In the genomic region with DNA sequence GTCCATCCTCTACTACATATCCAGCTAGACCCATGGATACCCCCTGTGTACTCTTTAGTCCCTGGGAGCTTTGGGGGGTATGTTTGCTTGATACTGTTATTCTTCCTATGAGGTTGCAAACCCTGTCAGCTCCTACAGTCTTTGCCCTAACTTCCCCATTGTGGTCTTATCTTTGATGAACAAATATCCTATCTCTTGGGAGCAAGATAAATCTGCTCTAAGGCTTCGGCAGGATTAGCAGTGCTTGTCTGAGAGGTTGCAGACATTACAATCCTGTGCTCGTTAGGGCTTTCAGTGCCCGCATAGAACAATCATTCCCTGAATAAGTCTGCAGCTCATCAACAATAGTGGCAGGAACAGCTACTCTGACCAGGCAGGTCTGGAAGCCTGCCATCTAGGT, we compare ENCODE assay signal across 24 mouse cellular contexts.
A peak's percentile ranks its signal among the peaks of the same experiment; 100 is the strongest.
DNase-seq lines count a peak whose midpoint lies in the region; ATAC-seq and TF ChIP-seq lines count a peak whose summit lies in the region.
"Had no signal": no experiment of that assay in that cellular context is flagged by ENCODE, and none has a peak within 500 bp of the region (broad histone marks: within the 10 kb centered on the region; RNA-seq: fewer than 3 reads in every experiment).

No protein-coding gene starts in this region.

- TF ChIP-seq CTCF in MEL (IDR thresholded peaks at IDR 0.05 in 2 of 3, conservative IDR thresholded peaks at IDR 0.05 in 1 of 3; ENCODE audit: control insufficient read depth in 1 of 3, insufficient read depth in 1 of 3, low read depth in 2 of 3, low read length in 3 of 3, poor library complexity in 1 of 3, severe bottlenecking in 1 of 3): no peak

- H3K4me1 ChIP-seq in MEL (ENCODE audit: control insufficient read depth in 1 of 2, insufficient read depth in 2 of 2, low read length in 2 of 2): peaks cover 0 to 7% of the 10 kb centered on the region in 2 experiments; a peak in 2 of 4 replicates
- H3K4me1 ChIP-seq: embryonic facial prominence, embryonic 12.5 days; embryonic facial prominence, embryonic 15.5 days; heart, embryonic 10.5 days; heart, embryonic 13.5 days; hindbrain, embryonic 12.5 days; hindbrain, embryonic 15.5 days had no signal

- TF ChIP-seq POLR2A in MEL (IDR thresholded peaks at IDR 0.05; ENCODE audit: control insufficient read depth in 1 of 2, insufficient read depth in 1 of 2, low read depth in 1 of 2, low read length in 2 of 2, poor library complexity in 1 of 2): no peak

- peak; percentile 52 for ATAC-seq in granulocyte monocyte progenitor cell, adult 5-6 weeks (replicated peaks; ENCODE audit: poor library complexity, severe bottlenecking)
- peak; percentile 55; the same call in 1 of the 2 replicates for ATAC-seq in megakaryocyte progenitor cell, adult 5-6 weeks (replicated peaks; ENCODE audit: poor library complexity)
- ATAC-seq: activated CD4-positive, CD25-positive, alpha-beta regulatory T cell, adult 4 months; forebrain, embryonic 14.5 days; forebrain, postnatal 0 days had no signal

- peak; percentile 35 for DNase-seq in MEL (ENCODE audit: low read depth, low spot score)
- no peak for DNase-seq in layer of hippocampus, adult 18-20 months (ENCODE audit: low spot score in 2 of 2)
- no peak for DNase-seq in urinary bladder, postnatal 36 days (ENCODE audit: low spot score in 2 of 2)
- DNase-seq in adrenal gland, postnatal 25 days: no peak
- DNase-seq: adrenal gland, adult 8-10 months; adrenal gland, postnatal 36 days; cerebellum, adult 18-20 months; cerebellum, adult 9-10 months; cerebellum, postnatal 14 days; forebrain, postnatal 0 days; gastrocnemius, postnatal 25 days; heart, adult 2 months; heart, postnatal 14 days; heart, postnatal 4 days had no signal

- TF ChIP-seq EP300 in MEL (IDR thresholded peaks at IDR 0.05; ENCODE audit: low read depth in 1 of 2, low read length in 2 of 2): peak; percentile 59 to 67

- H3K9me3 ChIP-seq in MEL (replicated peaks; ENCODE audit: insufficient read depth, low read length): no peaks in the 10 kb centered on the region
- H3K9me3 ChIP-seq: embryonic facial prominence, embryonic 12.5 days; embryonic facial prominence, embryonic 15.5 days; heart, embryonic 10.5 days; heart, embryonic 13.5 days; hindbrain, embryonic 12.5 days; hindbrain, embryonic 15.5 days had no signal

- H3K4me3 ChIP-seq in MEL (ENCODE audit: control insufficient read depth in 1 of 2, insufficient read depth in 1 of 2, low read depth in 2 of 2, low read length in 2 of 2): no peak overlapping the region
- H3K4me3 ChIP-seq: embryonic facial prominence, embryonic 12.5 days; embryonic facial prominence, embryonic 15.5 days; heart, adult 2 months; heart, embryonic 10.5 days; heart, embryonic 13.5 days; hindbrain, embryonic 12.5 days; hindbrain, embryonic 15.5 days had no signal

- TF ChIP-seq RAD21 in MEL (IDR thresholded peaks at IDR 0.05; ENCODE audit: low read depth, low read length): no peak

- no peak overlapping the region for H3K27ac ChIP-seq in MEL (ENCODE audit: control insufficient read depth, low read depth, low read length)
- H3K27ac ChIP-seq: embryonic facial prominence, embryonic 12.5 days; embryonic facial prominence, embryonic 15.5 days; heart, adult 2 months; heart, embryonic 10.5 days; heart, embryonic 13.5 days; hindbrain, embryonic 12.5 days; hindbrain, embryonic 15.5 days had no signal

- H3K79me2 ChIP-seq in MEL (ENCODE audit: control insufficient read depth, insufficient read depth, low read length, poor library complexity): no peaks in the 10 kb centered on the region

- H3K9ac ChIP-seq in MEL (ENCODE audit: control insufficient read depth, low read depth, low read length, poor library complexity, severe bottlenecking): no peak overlapping the region
- H3K9ac ChIP-seq: embryonic facial prominence, embryonic 12.5 days; embryonic facial prominence, embryonic 15.5 days; forebrain, postnatal 0 days; heart, embryonic 13.5 days; hindbrain, embryonic 12.5 days; hindbrain, embryonic 15.5 days had no signal

- H3K36me3 ChIP-seq in MEL (ENCODE audit: control insufficient read depth in 1 of 2, insufficient read depth in 2 of 2, low read length in 2 of 2): no peaks in the 10 kb centered on the region; a peak in 1 of 4 replicates
- H3K36me3 ChIP-seq: embryonic facial prominence, embryonic 12.5 days; embryonic facial prominence, embryonic 15.5 days; heart, embryonic 10.5 days; heart, embryonic 13.5 days; hindbrain, embryonic 12.5 days; hindbrain, embryonic 15.5 days had no signal

- H3K27me3 ChIP-seq in MEL (ENCODE audit: control insufficient read depth in 1 of 2, insufficient read depth in 2 of 2, low read length in 2 of 2): no peaks in the 10 kb centered on the region
- H3K27me3 ChIP-seq: embryonic facial prominence, embryonic 12.5 days; embryonic facial prominence, embryonic 15.5 days; heart, embryonic 13.5 days; hindbrain, embryonic 12.5 days; hindbrain, embryonic 15.5 days had no signal

TF ChIP-seq in MEL, 35 proteins besides CTCF, POLR2A, EP300 and RAD21:
- TF ChIP-seq GATA1 (IDR thresholded peaks at IDR 0.05; ENCODE audit: low read depth, low read length) (peak; percentile 77), TCF12 (IDR thresholded peaks at IDR 0.05; ENCODE audit: low read depth, low read length) (peak; percentile 78), ZC3H11A (IDR thresholded peaks at IDR 0.05; ENCODE audit: low read depth, low read length) (no peak), RCOR1 (IDR thresholded peaks at IDR 0.05; ENCODE audit: low read depth, low read length) (peak; percentile 88)
